Mouse (Mus musculus) hindlimb bud, embryonic 11.5 days (tissue): ENCODE measurements at regions not wholly inside any gene's neighbourhood (a gene's known extent, or its start where the extent isn't known, plus 50 kb on each side); places are given as distances from the start of the nearest gene placed in this dataset.

Experiments used
- DNase-seq: peaks from one replicate; pipeline ENCODE4 v3.0.0-alpha.2; 2012; ENCODE audit warnings: low read depth, low spot score; ENCODE audit errors: extremely low spot score

DNA sequence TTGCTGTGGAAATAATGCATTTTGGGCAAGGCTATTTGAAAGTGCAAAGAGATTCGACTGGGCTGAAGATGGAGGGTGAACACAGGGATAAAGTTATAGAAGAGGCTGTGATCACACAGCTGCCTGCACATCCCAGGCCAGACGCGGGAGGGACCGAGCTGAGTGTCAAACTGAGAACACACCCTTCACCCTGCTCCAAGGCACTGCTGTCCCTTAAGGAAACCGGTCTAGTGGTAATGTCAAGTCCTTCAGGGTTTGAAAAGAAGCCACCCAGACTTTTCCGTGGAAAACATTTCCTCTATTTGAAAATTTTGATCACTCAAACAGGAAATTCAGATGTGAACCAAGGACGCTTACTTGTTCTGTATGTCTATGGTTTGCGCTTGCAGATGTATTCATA, 134.6 kb downstream of the Gm11011 start:
- no peak for DNase-seq

DNA sequence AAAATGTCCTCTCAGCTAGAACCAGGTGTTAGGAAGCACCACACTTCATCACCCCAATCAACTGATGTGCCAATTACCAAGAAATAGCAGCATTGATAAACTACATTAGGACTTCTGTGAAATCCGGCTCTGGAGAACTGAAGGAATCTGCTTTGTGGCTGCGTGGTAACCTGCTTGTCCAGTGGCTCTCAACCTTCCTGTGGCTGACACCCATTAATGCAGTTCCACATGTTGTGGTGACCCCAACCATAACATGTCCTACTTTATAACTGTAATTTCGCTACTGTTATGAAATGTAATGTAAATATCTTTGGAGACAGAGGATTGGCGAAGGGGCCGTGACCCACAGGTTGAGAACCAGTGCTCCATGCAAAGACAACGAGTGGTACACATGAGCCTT, 136.7 kb downstream of the Gm11011 start:
- no peak for DNase-seq

DNA sequence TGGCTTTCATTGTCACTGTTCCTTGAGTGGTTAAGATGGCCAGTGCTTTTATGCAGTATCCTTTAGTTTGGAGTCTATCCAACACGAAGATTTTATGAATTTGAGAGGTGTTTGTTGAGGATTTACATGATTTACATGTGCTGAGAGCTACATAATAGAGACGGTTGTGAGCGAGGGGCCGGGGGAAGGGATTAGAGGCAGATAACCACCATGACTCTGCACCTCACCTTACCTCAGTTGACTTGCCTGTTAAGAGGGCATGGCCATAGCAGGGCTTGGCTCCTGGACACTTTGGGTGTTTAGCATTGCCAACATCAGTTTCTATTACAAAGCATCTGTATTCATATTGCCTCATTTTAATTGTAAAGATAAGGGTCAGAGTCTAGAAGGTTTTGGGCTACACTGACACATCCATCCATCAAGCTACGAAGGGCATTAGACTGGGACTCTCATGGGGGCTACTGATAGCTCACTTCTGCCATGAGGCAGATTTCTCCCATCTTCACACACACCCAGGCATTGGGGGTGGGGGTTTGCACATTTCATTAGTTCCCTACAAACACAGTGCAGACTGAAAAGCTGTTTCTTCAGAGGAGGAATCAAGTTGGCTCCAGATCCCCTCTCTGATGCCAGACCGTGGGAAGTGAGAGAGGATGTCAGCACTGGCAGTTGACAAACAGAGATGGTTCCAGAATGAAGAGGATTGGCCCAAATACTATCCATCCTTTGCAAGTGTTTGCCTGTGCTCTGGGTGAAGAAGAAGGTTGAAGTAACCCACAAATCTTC, 139.9 kb downstream of the Gm11011 start:
- DNase-seq = no peak

DNA sequence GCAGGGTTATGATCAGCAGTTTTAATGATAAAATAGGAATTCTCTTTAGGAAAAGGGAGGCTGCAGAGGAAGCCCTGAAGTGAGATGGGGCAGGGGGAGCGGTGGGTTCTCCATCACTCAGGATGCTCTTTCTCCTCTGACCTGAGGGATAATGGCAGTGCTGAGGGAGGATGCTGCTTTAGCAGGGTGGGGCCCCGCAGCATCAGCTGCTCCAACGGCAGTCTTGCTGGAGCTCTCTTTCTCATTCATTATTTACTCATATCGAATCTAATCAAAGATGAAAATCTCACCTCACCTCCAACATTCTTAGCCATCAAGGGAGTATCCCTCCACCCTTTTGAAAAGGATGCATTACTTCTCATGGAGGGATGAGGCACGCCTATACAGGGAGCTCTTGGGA, 141.7 kb downstream of the Gm11011 start:
- DNase-seq = no peak

DNA sequence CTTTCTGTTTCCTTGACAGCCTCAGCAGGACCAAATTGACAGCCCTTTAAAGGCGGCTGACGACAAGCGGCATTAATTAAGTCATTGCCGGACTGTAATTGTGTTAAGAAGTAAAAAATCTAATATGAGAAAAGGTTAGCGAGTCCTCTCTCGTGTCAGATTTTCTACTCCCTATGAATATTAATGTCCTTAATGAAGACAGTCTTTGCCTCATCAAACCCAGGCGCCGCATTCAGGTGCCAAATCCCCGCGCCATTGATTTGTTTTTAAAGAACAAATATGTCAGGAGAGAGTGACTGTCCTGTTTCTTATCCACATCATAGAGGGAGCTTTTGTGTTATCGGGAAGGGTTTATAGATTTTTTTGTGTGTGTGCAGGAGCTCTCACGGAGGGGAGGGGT, 142.2 kb downstream of the Gm11011 start:
- no peak for DNase-seq

DNA sequence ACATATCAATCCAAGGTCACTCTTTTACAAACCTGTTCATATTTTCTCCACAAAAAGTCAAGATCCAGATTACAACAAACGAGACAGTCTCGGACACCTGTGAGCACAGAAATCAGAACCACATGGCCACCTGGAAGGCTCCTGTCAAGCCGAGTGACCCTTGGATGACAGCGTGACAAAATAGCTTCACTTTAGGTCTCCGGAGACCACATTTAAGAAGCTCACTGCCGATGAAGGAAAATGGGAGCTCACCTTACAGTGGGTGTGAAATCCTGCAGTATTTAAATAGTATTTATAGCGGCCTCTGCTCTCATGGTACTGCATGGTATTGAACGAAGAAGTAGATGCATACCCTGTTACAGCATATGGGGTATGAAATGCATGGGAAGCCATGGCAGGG, 144.3 kb downstream of the Gm11011 start:
- DNase-seq = no peak

DNA sequence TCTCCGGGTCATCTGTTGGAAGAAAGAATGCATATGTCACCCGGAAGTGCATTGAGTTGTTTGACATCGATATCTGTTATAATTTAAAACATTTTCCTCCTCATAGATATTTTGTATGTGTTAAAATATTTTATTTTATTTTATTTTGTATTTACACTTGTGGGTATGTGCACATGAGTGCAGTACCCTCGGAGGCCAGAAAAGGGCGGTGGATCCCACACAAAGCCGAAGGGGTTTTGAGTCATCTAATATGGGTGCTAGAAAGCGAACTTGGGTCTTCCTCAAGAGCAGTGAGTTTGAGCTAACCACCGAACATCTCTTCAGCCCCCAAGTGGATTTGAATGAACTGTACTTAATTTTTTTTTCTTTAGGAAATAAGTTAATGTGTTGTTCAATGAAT, 156.0 kb downstream of the Gm11011 start:
- DNase-seq = no peak

DNA sequence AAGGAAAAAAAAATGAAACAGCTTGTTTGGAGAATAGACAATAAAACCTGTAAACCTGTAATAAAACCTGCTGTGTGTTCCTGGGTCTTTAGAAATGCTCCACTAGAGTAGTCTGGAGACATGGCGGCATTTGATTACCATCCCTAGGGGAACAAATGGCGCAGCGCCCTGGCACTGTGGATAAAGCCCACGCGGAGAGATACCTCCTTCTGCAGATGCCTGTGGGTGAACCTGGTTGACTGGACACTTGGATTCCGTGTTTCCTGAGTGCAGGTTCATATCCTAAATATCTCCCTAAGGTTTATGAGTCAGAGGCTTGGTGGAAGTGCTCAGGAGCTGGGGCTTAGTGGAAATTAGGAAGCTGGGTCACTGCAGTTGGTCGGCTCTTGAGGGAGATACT, 158.1 kb downstream of the Gm11011 start:
- DNase-seq = no peak

DNA sequence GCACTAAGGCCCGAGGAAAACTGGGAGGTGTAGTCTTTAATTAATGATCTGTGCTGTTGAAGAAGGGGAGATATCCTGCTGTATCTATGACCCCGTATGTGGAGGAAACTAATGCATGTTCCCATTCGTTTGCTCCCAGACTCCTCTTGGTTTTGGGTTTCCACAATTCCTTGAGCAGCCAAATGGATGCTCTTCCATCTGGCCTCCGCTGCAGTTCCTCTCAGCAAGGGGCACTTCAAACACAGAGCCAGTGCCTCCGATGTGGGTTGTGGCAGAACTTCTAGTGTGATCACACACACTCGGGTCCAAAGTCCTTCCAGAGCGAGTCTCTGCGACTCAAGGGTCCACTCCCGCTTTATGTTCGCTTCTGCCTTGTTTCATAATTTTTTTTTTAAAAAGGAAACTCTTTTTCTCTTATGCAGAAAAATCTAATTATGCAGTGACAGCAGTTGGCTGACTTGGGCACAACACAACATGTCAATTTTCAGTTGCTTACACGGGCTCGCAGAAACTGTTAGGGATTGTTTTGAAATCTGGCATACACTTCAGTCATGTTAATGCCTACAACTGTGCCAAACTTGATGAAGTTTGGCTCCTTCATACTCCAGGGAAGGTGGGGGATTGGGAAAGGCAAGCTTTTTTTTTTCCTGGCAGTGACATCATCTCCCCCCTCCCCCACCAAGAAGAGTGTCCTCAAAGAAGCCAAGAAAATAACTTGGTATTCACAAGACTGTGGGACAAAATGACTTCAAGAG, 163.2 kb downstream of the Gm11011 start:
- no peak for DNase-seq

DNA sequence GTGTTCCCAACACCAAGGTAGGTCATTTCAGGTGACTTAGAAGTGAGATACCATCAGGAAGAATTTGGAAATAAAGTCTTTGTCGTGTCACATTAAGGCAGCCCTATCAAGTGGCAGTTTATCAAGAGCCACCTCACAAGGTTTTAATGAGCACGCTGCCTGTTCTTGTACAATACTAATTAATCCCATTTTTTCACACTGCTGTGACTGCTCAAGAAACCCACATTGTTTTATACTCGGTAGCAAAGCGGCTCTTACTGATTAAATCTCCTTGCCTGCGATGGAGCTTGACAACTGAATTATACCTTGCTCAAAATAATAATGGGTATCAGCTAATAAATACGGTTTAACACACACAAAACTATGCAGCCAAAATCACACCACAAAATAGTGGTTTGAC, 175.2 kb downstream of the Gm11011 start:
- DNase-seq = no peak

DNA sequence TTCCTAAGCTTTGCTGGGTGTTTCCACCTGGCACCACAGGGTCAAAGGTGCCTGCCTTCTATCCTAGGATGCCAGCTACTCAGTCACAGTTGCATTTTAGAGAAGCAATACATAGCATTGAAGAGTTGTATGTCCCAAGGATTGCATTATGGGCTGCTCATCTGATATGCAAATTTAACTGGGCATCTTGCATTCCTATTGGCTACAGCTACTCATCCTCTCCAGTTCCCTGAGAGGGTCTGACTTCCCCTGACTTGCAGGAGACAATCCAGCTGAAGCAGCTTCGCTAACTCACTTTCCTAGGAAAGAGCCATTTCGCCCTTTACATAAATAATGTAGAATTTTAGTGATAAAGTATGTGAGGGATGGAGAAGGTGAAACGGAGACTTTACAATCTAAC, 177.5 kb downstream of the Gm11011 start:
- DNase-seq = no peak

DNA sequence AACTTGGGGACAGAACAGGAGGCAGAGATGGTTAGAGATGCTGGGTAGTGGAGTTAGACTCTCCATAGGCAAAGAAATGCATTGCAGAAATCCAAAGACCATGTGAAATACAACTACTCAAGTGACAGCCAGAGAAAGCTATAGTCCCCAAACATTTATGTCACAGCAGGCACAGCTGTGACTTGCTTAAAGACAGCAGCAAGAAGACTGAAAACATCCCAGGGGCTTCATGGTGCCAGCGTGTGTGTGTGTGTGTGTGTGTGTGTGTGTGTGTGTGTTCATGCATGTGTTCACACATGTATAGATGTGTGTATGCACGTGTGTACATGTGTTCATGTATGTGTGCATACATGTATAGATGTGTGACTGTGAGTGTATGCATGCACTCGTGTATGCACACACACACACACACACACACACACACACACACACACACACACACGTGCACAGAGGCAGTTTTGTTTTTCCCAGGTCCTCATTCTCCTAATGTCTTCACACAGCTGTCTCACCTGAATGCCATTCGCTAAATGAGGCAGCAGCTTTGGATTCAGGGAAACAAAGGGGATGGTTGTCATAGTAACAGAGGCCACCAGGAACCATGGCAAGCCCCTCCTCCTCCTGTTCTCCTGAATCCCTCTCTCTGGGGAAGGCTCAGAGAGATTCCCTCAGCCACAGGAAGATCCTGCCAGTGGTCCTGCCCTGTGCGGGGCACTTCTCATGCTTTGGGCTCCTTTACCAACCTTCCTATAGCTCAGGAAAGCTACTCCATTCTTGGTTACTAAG, 182.4 kb downstream of the Gm11011 start:
- peak; percentile 31 for DNase-seq

DNA sequence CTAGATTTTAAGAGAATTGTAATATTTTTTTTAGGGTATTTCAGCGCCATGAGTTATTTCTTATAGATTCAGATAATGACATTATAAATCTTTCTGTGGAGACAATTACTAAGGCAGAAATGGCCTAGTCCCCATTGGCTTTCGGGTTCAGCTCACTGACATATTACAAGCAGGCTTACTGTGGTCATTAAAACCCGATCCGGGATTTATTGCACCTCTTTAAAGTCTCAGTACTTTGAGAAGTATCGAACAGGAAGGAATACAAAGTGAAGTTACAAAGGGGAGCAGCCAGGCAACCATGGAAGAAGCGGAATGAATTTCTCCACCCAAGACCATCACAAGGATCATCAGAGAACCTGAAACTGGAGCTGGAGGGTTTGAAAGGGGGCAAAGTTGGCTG, 189.8 kb downstream of the Gm11011 start:
- DNase-seq = peak; percentile 57

DNA sequence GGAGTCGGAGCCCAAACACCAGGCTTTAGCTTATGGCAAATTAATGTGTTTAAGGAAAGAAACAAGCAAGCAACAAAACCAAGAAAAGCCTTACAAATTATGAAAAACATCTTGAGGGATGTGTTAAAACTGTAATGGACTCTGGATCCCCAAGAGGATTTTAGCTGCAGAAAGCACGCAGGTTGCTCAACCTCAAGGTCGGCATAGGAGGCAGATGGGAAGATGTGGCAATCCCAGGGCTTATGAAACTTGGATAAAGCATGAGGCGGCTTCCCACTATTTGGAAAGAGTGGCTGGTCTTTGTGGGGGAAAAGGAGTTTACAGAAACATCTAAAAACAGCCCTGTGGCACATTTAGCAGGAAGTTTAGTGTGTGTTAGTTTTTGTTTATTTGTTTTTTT, 190.5 kb downstream of the Gm11011 start:
- no peak for DNase-seq

DNA sequence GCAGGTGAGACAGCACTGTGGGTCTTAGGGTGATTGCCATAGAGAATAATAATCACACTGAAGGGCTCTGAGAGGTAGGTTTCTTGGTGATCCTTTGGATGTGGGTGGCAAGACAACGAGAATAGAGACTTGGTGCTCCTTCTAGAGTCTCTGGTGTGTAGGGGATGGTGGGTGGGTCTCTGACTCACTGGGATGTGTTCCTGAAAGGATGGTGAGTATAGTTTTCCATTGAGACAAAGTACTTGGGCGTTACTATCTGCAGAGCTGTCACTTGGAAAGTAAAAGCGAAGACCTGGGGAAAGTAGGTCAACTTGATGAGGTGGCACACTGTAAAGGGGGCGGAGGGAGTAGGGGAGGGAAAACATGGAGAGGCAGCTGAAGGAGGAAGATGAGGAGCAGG, 191.3 kb downstream of the Gm11011 start:
- DNase-seq = no peak

DNA sequence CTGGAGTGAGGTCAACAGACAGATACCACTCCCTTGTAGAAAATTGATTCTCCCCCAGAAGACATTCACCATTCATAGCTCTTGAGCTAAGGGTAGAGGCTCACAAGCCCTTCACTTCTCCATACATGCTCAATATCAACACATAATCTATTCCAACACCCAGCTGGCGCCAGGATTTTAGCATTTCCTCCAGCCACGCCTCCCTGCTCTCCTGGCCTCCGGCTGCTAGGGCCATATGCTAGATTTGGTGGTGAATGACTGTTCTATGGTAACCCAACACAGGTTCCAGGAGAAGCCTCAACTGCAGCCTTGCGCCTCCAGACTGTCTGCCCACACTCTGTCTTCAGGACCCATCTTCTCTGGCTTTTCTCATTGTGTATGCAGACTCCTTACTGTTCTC, 197.9 kb downstream of the Gm11011 start:
- DNase-seq = no peak

DNA sequence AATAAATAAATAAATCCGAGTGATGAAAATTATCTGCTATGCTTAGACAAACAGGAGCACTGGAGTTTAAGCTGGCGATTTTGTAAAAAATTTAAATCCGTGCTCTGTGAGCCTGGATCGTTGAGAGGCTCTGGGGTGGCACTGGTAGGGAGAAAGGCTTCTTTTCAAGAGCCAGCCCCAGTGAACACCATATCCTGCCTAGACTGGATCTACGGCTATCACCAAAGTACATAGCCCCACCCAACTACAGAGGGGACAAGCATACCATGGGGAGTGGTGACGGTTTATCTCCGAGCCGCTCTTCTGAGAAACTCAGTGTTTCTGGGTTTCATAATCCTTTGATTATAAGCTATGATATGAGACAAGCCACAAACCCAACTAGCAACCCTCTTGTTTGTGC, 199.0 kb downstream of the Gm11011 start:
- DNase-seq = no peak

DNA sequence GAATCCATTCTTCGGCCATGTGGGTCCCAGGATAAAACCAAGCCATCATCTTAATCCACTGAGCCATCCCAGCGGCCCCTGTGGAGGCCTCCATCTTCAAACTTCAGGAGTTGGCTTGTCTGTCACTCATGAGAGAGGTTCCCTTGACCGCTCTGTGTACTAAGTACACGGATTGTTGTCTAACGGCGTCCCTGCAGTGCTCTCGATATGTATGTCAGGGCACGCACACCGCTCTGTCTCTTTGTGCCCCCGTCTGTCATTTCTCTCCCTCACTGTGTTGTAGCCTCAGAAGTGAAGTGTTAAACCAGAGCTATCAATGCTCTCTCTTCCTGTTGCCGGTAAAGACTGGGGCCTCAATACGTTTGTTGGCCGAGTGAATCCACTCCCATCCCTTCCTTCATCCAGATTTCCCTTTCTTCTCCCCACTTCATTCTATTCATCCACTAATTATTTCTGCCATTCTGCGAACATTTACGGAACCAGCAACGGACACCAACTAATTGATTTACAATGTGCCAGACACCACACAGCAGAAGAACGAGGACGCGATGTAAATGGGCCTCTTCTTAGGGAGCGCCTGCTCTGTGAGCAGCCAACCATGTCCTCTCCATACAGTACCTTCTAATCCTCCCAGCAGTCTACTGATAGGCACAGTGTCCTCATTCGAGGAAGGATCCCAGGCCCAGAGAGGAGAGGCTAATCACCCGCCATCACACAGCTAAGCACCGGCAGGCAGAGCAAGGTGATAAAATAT, 199.6 kb downstream of the Gm11011 start:
- DNase-seq = no peak

DNA sequence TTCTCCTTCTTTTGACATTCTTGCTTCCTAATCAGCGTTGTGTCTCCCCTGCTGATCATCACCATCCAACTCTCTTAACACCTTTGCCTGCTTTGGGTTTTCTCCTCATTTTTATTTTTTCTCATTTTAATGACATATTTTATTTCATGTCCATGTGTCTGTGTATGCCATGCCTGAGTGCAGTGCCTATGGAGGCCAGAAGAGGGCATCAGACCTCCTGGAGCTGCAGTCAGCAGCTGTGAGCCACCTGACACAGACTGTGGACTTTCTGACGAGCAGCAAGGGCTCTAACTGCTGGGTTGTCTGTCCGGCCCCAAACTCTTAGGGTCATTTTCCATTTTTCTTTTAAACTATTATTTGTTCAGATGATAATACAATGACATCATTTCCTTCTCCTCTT, 203.8 kb downstream of the Gm11011 start:
- DNase-seq = no peak

DNA sequence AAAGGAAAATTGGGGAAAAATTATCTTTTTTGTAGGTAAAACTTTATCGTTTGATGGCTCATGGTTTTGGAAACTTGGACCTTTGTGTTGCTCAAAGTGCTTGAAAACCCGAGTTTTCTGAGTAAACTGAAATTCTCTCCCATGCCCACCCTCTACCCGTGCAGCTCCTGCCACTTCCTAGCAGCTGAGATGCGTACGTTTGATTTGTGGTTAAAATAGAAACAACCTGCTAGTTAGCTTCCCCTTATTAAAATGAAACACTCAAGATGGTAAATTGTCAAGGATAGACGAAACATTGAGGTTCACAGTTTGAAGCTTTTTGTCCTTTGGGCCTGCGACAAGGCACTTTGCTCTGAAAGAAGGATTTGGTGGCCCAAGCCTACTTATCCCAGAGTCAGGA, 214.5 kb downstream of the Gm11011 start:
- DNase-seq = no peak

DNA sequence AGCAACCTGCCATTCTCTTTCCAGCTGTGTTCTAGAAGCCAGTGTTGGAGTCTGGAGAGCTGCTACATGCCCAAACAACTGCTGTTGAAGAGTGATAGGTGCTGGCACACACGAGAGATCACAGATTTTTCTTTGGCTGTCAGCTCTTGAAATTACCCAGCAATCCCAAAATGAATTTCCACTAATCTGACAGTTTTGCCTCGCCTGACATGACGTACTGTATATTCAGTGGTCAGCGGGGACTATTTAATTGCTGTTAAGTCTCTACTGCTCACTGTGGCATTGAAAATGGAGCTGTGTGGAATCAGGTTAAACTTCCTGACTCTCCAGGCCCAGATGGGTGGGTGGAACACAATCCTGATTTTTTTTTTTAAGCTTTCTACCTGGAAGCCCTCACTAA, 222.5 kb downstream of the Gm11011 start:
- no peak for DNase-seq
